Mouse (Mus musculus) hindlimb bud, embryonic 11.5 days (tissue): ENCODE results near the gene Saal1.
A peak's percentile ranks its signal among the peaks of the same experiment; 100 is the strongest.
"Not testable (repeated sequence)": the region's sequence is repeated elsewhere in the genome, so short reads cannot be mapped to it uniquely, and the experiment has no call there.

Experiments
- DNase-seq: peaks from one replicate; pipeline ENCODE4 v3.0.0-alpha.2; 2012; ENCODE audit warnings: low read depth, low spot score; ENCODE audit errors: extremely low spot score

Gene Saal1

DNA sequence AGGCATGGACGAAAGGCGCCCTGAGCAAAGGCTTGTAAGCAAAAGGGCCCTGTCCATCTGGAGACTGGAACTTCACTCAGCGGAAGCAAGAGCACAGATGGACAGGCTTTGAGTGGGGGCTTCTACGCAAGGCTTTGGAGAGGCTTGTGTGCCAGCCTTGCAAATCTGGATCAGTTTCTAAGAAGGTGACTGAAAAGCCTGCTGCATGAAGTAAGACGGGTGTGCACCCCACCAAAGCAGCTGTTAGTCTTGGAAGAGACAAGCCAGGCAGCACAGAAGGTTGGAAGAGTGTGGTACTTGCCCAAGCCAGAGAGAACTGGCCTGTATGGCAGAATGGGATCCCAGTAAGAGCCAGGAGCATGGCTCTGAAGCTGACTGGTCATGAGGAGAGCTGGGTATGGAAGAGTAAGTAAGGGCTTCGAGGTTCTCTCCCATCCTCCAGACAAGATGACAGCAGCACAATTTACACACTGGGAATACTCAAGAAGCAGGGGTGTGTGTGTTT is 9.9 kb downstream of the Saal1 start:
- no peak for DNase-seq

DNA sequence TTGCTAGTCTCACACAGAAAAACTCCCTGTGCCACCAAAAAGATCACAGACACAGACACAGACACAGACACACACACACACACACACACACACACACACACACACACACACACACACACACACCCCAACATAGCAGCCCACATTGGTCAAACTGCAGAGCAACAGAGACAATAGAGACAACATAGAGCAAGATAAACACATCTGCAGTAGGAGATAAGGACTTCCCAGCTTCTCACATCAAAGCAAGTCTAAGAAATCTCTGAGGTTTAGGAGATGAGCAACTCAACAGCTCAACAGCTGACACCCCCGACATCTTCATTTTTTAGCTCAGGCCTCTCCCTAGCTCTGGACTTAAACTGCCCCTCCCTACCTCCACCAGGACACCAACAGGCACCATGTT is 13.7 kb downstream of the Saal1 start:
- DNase-seq = no peak

DNA sequence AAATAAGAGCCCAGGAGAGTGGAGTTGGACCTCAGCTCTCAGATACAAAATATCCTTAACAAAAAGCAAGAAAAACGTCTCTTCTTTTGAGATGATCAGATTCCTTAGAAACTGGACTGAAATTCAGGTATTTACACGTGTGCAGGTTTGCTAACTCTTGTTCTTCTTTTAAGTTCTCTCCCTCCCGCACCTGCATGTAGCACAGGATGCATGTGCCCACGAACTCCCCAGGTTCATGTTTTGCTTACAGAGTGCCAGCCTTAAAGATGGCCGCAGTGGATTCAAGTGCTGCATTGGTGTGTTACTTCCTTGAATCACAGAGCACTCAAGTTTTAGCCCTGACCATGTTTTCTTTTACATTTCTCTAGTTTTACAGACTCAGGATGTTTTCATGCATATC is 23.7 kb downstream of the Saal1 start:
- no peak for DNase-seq

DNA sequence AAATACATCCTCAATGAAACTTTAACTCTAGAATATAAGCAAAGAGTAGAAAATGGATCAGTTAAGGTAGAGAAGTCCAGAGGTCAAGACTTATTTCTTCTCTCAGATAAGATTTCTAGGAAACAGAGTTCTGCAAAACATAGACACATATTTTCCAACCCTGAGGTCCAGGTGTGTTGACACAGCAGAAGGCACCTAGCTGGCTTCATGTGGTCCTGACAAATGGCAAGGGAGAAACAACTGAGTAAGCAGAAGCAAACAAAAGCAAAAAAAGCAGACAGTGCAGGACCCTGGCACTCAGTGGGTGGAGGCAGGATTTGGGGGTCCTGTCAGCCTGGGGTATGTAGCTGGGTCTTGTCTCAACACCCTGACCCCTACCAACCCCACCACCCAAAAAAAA is 29.7 kb downstream of the Saal1 start:
- DNase-seq = no peak

DNA sequence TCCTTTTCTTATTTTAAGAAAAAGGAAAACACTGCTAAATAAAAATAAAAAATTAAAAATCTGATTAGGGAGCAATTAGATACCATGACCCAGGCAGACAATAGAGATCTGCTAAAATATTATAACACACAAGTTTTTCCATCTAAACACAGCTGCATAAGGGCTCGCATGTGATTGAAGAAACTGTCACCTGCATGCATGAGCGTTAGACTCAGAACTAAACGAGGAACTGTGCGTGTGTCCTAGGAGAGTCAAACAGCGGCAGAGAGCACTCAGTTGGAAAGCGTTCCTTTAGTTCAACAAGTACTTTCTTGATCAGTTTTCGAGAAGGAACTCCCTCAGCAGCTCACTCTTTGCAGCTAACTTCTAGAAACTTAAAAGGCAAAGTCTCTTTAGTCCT is 31.4 kb downstream of the Saal1 start:
- DNase-seq = not testable (repeated sequence)

DNA sequence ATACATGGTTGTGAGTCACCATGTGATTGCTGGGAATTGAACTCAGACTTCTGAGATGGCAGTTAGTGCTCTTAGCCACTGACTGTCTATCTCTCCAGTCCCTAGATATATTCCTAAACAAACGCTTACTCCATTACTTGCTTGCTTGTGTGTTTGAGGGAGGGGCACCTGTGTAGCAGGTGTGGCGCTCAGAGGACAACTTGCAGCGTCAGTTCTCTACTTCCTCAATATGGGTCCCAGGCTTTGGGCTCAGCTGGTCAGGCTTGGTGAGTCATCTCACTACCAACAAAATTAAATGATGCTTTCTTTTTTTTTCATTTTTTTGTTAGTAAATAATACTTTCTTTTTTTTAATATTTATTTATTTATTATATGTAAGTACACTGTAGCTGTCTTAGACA is 32.1 kb downstream of the Saal1 start:
- DNase-seq = no peak

DNA sequence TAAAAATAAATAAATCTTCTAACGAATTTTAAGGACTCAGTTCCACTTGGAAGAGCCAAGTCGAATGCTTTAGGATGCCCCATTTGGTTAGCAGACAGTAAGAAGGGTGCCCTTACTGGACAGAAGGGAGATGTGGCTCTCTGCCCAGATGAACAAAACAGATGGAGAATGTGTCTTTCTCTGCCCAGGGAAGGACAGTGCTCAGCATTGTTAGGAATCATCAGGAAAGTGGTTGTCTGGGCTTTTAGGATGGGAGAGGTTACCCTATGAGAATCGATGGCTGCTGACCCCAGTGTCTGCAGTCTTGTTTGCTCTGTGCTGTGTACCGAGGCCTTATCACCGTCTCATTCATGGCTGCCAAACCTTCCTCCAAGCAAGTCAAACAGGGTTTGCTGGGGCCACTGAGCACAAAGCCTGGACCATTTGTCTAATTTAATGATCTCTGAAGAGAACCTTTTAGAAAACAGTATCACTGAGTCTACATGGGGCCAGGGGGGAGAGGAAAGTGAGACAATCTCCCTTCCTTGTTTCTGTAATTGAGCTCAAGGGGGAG is 33.6 kb downstream of the Saal1 start:
- DNase-seq = no peak

DNA sequence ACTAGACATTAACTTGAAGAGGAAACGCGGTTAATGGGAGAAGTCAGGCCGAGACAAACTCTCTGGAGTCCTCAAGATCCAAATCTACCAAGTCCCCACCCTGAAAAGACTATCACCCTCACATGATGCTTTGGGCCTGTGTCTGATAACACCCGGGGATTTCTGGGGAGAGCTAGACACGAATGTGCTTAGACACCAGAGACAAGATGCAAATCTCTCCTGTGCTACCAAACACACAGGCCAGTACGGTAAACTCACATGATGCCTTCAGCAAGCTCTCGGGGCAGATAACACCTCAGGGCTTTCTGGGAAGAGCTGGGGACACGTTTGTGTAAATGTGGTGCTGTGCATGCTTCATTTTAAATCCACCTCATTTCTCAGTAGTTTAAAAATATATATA is 34.6 kb downstream of the Saal1 start:
- no peak for DNase-seq

DNA sequence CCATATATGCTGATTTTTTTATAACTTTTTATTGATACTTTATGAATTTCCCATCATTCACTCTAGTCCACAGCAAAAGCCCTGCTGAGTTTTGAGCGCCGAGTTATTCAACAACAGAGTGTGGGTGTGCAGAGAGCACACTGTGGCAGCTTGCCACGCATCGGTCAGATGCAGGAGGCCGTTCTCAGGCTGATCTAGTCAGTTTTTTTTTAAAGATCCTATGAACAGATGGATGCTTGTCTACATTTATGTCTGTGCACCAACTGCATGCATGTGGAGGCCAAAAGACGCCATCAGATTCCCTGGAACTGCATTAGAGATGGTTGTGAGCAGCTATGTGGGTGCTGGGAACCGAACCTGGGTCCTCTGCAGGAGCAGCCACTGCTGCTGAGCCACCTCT is 35.4 kb downstream of the Saal1 start:
- DNase-seq = no peak

DNA sequence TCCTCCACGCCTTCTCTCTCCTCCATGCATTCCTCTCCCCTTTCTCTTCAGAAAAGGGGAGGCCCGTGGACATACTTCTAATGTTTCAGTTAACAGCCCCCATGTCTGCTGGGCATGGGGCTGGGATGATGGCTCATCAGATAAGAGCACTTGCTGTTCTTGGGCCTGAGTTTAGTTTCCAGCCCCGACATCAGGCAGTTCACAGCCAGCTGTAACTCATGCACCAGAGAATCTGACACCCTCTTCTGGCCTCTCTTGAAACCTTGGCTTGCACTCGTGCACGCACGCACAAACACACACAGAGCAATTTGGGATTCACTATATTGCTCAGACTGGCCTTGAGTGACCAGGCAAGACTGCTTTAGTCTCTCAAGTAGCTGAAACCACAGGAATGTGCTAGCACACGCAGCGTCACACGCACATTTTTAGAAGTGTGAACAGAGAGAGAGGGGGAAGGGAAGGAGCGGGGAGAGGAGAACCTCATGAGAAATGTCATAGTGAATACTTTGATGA is 38.3 kb downstream of the Saal1 start, which contains the start of gene Tph1:
Tph1 (minus strand) TSS at position 378 of the 513 bp plus-strand sequence.
- DNase-seq = no peak

DNA sequence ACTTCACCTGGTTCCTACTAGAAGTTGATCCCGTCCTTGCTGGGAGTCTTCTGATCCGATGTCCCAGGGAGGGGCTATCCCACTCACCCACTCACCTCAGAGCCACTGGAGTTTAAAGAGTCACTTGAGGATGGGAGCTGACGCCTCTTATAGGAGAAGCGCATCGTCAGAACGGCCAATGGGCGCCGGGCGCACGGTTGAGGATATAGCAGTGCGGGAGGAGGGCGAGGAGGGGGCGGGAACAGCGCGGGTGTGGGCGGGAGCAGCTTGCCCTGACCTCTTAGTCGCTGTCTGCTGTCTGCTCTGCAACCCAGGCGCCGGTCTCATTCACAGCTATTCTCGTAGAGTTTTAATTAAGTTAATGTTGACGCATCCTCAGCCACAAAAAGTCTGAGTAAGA is 43.2 kb downstream of the Saal1 start:
- DNase-seq = no peak

DNA sequence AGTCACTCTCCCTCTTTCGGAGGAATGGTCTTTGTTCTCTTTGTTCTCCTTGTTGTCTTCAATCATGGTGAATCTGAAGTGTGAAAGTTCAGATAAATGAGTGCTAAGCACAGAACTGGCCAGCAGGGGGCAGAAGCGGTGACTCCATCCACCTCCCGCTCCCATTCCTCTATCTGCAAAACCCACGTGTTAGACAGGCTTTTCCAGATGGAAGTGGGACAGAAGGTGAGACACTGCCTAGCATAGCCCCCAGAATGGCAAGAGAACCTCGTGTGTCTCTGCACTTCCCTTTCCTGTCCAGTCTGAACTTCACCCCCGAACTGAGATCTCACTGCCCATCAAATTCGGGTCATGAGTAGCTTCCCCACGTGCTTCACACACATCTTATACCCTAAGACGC is 45.2 kb downstream of the Saal1 start:
- DNase-seq = peak; percentile 8

DNA sequence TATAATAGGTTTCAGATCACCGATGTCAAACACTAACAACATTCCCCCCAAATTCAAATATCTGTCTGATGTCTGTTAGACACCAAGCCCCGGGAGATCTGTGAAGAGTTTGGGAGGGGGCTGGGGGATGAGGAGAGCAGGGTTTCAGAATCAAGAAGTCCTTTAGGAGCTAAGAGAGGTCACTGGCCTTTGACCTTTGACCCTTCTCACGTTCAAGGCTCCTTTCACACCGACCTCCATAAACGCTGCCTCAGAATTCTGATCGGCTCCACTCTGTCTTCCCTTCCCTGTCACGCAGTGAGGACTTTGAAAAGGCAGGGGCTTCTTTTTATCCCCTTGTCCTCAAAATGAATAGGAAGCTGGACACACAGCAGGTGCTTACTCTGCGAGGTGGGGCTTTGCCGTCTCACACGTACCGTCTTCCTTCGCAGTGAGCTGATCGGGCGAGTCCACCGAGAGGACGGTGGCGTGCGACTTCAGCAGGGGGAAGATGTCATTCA is 48.8 kb downstream of the Saal1 start:
- no peak for DNase-seq

DNA sequence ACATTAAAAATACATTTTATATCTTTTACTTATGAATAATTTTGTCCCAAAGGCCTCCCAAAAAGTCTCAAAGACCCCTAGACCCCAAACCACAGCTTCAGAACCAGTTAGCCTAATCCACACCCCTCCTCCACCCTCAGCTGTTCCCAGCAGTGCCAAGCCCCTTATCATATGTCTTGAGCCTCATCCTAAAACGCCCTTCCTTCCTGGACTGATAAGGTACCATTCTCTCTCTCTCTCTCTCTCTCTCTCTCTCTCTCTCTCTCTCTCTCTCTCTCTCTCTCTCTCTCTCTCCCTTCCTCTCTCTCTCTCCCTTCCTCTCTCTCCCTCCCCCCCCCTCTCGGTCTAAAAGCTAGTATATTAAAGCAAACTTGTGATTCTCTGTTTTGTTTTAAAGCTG is 58.2 kb downstream of the Saal1 start:
- DNase-seq = no peak

DNA sequence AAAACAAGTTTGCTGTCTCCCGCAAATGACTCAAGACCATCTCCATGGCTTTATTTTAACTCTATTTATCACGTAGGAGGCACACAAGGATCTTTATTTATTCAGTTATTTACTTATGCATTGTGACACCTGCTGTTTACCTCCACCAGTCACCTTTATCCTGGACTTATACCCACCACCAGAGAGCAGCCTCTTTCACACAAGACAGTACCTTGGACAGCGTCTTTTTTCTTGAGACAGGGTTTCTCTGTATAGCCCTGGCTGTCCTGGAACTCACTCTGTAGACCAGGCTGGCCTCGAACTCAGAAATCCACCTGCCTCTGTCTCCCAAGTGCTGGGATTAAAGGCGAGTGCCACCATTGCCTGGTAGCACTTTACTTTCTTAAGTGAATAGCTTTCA is 60.2 kb downstream of the Saal1 start:
- not testable (repeated sequence) for DNase-seq

DNA sequence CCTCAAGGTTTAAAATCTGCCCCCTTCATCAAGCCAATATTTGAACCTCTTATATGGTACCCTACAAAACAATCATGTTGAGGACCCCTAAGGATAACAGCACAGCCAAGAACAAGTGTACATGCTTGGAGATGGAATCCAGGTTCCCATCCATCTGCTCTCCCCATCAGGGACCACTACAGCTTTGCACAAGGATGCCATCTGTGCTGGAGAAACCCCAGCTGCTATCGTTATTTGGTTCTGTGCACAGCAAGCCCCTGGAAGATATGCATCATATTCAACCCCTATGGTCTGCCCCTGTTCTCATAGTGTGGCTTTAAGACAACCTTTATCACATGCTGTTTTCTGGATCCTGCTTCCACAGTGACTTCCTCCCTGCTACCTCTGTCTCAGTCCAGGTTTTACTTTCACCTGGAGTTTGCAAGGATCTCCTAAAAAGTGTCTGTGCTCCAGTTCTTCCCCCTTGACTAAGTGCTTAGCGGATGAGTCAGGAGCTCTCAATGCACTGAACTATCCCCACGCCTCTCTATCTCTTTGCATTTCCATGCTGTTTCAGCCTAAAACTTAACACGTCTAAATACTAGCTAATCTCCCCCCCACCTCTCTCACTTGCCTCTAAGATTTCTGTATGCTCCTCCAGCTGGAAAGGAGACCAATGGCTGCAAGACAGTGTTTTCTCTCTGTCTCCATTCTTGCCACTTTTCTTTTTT is 61.9 kb downstream of the Saal1 start:
- no peak for DNase-seq

DNA sequence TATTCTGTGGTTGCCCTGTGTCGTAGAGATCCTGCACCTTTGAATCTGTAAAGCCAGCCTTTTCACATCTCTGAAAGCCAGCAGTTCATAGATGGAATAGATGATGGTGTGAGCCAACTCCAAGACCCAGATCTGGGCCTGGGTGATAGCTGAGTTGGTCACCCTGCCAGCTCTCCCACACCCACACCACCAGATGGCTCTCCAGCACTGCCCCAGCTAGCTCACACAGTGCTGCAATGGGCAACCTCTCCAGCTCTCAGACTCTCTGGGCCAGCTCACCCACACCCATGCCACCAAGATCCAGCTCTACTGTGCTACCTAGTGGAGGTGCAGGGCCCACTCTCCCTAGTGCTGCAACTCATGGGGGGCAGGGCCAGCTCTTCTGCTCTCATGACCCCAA is 67.3 kb downstream of the Saal1 start:
- DNase-seq = no peak

DNA sequence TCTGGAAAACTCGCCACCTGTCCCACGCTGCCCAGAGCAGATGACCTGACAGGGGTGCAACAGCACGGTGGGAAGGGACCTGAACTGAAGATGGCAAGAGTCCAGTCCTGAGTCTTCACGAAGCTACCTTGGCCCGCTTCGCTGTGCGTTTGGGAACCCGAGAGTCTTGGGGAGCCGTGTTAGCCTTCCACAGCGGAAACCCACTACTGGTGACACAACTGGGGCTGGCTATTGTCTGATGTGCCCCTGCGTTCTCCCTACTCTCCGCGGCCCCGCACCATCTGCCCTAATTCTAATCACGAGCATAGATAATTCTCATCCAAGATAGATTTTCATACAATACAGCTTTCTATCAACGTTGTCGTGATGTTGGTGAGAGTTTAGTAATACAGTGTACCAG is 70.4 kb downstream of the Saal1 start:
- no peak for DNase-seq

DNA sequence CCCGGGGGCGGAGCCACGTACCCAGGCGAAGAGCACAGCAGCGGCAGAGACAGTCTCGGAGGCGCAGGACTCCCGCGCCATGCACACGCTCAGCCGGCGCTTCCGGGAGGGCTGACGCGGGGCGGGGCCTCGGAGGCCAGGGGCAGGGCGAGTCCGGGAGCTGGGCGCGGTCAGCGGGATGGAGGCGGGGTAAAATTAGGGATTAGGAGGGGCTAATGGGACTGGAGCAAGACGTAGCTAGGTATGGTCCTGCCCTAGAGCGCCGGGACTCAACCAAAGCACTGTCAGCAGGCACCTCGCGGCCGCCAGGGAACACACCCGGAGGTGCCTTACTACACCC is 70.8 kb downstream of the Saal1 start, which contains the start of gene Sergef:
Sergef (minus strand) TSS at position 116 of the 340 bp plus-strand sequence.
- peak; percentile 44 for DNase-seq

DNA sequence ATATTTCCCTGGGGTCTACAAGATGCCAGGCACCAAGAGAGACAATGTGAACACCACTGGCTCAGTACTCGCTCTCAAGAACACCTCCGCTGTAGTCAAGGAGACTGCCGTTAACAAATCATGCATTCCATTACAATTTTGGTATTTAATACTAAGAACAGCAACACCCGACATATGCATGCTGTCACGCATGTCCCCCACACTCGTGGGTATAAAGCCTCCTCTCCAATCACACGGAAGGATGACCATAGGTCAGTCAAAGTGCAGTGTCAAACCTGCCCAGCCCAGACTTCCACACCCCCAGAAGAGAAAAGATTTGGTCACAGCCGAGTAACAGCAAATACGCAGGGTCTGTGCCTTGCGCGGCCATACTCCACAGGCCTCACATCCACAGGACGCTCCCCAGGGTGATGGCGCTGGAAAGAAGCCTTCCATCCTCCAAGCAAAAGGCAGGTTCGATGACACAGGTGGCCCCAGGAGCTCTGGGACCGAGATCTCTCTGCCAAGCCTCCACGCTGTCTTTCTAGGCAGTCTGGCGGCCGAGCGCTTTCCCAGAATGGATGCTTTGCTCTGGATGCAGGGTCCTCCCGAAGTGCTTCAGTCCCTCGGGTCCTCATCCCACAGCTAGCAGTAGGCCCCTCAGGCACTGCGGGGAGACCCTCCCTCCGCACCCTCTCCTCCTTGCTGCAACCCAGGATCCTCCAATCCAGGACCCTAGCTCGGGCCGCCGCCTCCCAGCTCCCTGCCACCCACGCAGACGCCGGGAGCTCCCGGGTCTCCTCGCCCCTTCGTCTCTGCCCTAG is 71.4 kb downstream of the Saal1 start:
- DNase-seq = no peak
